Mouse (Mus musculus): ENCODE results near the gene Naaladl2. TPM values are rescaled to one million over a fixed set of nuclear protein-coding genes. Genes with fewer than 3 reads are reported as not detected.

Gene Naaladl2
- polyA plus RNA-seq, 1 experiment from 2014 or later: 2.7 TPM

DNA sequence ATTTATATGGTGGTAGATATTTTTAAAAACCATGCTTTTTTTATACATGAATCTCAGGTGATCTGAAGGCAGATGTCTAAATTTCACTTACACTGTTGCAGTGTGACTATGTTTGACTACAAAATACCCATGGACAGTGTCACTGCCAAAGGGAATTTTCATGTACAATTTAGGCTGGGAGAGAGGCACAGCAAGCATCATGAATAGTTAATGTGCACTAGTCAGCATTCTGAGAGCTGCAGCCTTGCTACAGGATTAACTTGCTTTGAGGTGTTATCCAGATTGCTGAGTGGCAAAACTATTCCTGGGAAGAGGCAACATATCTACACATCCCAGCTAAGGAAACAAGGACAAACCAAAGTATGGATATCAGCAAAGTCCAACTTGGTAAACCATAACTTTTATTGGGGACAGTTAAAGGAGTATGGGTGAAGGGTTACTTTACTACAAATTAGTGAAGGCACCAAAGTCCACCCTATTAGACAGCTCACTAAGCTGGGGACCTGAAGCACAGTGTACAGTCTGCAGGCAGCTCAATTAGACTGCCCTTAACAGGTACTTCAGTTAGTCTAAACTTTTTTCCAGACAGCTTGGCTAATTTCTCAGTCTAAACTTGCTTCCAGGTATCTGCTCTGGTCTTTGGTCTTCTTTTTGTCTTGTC, 1181.0 kb downstream of the Naaladl2 start:
- no peak overlapping the region for H3K27ac ChIP-seq
- no peaks in the 10 kb centered on the region for H3K36me3 ChIP-seq
- H3K9me3 ChIP-seq: no peaks in the 10 kb centered on the region
- H3K27me3 ChIP-seq (replicated peaks): no peaks in the 10 kb centered on the region
- no peak overlapping the region for H3K9ac ChIP-seq
- no peak overlapping the region for H3K4me3 ChIP-seq (replicated peaks)
- no peak overlapping the region for H3K4me2 ChIP-seq (replicated peaks)
- H3K4me1 ChIP-seq (replicated peaks): no peaks in the 10 kb centered on the region
- ATAC-seq: peak; percentile 74; the same call in 1 of the 2 replicates

DNA sequence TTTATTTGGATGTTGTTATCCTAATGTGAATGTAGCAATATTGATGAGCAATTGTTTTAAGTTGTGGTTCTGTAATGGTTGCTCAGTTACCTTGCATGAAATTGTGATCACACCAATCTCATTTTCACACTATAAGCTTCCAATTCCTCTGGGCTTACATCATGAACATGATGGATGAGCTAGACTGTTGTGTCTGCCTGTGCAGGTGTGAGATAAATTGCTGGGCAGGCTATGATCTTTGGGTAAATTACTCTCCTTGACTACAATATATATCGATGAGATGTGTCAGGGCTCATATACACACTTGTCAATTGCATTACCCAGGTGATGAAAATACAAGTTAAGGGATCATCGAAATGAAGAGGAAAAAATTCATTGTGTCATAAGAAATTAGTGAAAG, 1197.9 kb downstream of the Naaladl2 start:
- Histone ChIP-seq H3K27ac (no peak overlapping the region), H3K27me3 (replicated peaks) (no peaks in the 10 kb centered on the region), H3K9me3 (no peaks in the 10 kb centered on the region)

DNA sequence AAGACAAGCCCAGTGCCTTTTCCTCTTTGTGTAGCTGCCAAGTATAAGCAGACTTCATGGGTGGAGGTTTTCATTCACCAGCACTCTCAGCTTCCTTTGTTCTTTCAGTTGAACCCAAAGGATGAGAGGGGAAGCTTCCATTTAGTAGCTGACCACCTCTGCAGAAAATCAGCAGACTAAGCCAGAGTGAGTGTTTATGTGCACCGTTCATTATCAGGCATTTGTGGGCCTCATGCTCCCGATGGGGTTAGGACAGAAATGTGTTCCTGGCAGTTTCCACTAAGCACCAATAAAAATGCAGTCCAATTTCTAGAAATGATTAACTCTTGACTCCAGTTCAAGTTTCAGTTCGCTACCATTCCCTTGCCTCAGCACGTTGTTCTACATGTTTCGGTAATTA, 1206.8 kb downstream of the Naaladl2 start:
- 43% methylated on average over 5 of the region's 5 CpGs for WGBS
- H3K4me3 ChIP-seq (replicated peaks): no peak overlapping the region
- peak overlapping the region; percentile 15 for H3K4me2 ChIP-seq (replicated peaks)
- H3K4me1 ChIP-seq (replicated peaks): no peaks in the 10 kb centered on the region
- no peaks in the 10 kb centered on the region for H3K9me3 ChIP-seq
- H3K27ac ChIP-seq: no peak overlapping the region
- H3K36me3 ChIP-seq: no peaks in the 10 kb centered on the region
- ATAC-seq: peak; percentile 79
- no peaks in the 10 kb centered on the region for H3K27me3 ChIP-seq (replicated peaks)
- H3K9ac ChIP-seq: no peak overlapping the region

More for the DNA sequence above, 1197.9 kb downstream of the Naaladl2 start:
- Histone ChIP-seq H3K4me2 (replicated peaks) (no peak overlapping the region), H3K4me1 (replicated peaks) (no peaks in the 10 kb centered on the region), H3K36me3 (no peaks in the 10 kb centered on the region), H3K4me3 (replicated peaks) (no peak overlapping the region), H3K9ac (no peak overlapping the region)
- no peak for ATAC-seq
- 81% methylated on average over 2 of the region's 2 CpGs for WGBS

DNA sequence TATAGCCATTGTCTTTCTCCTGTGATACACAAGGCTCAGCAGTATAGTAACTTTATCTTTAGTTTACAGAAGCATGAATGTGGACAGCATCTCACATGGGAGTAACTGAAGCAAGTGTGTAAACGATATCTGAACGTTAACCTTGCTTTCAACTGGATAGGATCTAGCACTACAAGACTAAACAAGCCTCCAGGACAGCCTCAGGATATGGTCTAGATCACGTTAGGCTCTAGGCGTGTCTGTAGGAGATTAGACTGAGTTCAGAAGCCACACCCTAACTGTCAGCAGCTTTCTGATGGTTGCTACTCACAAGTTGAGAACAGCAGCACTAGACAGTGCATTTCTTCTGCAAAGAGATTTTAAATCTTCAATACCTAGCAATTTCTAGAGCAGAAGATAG, 1216.0 kb downstream of the Naaladl2 start:
- WGBS: 61% methylated on average over 4 of the region's 4 CpGs
- H3K9ac ChIP-seq: no peak overlapping the region
- H3K36me3 ChIP-seq: no peaks in the 10 kb centered on the region
- H3K27me3 ChIP-seq (replicated peaks): no peaks in the 10 kb centered on the region
- no peak for ATAC-seq
- no peak overlapping the region for H3K4me2 ChIP-seq (replicated peaks)
- H3K4me1 ChIP-seq (replicated peaks): no peaks in the 10 kb centered on the region
- H3K27ac ChIP-seq: no peak overlapping the region
- H3K9me3 ChIP-seq: no peaks in the 10 kb centered on the region
- H3K4me3 ChIP-seq (replicated peaks): no peak overlapping the region

DNA sequence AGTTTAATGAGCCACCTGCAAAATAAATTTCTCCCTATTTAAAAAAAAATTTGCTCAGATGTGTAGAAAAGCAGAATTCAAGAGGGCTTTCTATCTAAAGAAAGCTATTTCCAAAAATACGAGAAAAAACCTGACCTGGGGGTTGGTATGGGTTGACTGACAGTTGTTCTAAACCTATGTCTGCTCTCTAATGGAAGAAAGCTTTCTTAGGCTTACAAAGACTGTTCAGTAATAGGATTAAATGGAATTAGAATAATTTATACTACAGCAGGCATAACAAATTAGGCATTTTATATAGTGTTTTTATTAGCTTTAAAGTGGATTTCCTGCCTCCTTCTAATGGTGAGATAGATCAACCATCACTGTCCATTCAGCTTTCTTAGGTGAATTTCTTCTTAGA, 1236.4 kb downstream of the Naaladl2 start:
- no peaks in the 10 kb centered on the region for H3K27me3 ChIP-seq (replicated peaks)
- H3K9me3 ChIP-seq: no peaks in the 10 kb centered on the region
- H3K27ac ChIP-seq: no peak overlapping the region
- no peaks in the 10 kb centered on the region for H3K4me1 ChIP-seq (replicated peaks)
- no peak overlapping the region for H3K4me3 ChIP-seq (replicated peaks)
- 71% methylated on average over 1 of the region's 1 CpGs for WGBS
- H3K36me3 ChIP-seq: no peaks in the 10 kb centered on the region
- H3K4me2 ChIP-seq (replicated peaks): no peak overlapping the region
- no peak overlapping the region for H3K9ac ChIP-seq
- no peak for ATAC-seq

DNA sequence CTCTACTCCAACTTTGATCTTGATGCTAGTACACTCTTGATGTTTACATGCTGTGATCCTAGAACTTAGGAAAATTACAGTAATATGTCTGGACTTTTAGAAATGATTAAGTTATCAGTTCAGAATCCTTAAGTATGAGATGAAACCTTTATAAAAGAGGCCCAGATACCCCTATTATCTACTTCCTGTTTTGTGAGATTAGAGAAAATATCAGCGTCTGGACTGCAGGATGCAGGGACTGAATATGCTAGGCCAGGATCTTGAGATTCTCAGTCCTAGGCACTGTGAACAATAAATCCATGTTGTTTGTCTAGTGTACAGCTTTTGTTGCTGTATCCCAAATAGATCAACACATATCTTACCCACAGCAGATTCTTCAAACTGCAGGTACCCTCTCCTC, 1278.4 kb downstream of the Naaladl2 start:
- WGBS: 80% methylated on average over 1 of the region's 1 CpGs
- Histone ChIP-seq H3K4me2 (replicated peaks) (no peak overlapping the region), H3K27me3 (replicated peaks) (no peaks in the 10 kb centered on the region), H3K9me3 (no peaks in the 10 kb centered on the region), H3K4me1 (replicated peaks) (no peaks in the 10 kb centered on the region), H3K36me3 (no peaks in the 10 kb centered on the region), H3K4me3 (replicated peaks) (no peak overlapping the region), H3K9ac (no peak overlapping the region), H3K27ac (no peak overlapping the region)
- ATAC-seq: no peak

DNA sequence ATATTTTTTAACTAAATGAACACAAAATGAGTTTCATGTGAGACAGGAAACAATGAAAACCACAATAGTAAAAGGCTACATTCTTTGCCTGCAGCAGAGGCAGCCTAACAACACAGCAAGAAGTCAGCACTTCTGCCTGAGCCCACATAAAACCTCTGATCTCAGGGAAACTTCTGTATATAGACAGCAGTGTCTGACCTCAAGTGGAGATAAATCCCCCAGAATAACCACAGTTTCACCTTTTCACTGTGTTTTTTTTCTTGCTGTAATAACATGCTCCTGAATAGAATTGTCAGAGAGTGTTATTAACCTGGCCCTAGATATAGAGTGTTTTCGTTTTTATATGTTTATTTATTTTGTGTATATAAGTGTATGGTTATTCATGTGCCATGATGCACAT, 1286.8 kb downstream of the Naaladl2 start:
- no peak for ATAC-seq
- H3K4me1 ChIP-seq (replicated peaks): no peaks in the 10 kb centered on the region
- no peak overlapping the region for H3K9ac ChIP-seq
- no peaks in the 10 kb centered on the region for H3K27me3 ChIP-seq (replicated peaks)
- no peaks in the 10 kb centered on the region for H3K9me3 ChIP-seq
- no peak overlapping the region for H3K27ac ChIP-seq
- no peaks in the 10 kb centered on the region for H3K36me3 ChIP-seq
- H3K4me2 ChIP-seq (replicated peaks): no peak overlapping the region
- 59% methylated on average over 1 of the region's 1 CpGs for WGBS
- no peak overlapping the region for H3K4me3 ChIP-seq (replicated peaks)

DNA sequence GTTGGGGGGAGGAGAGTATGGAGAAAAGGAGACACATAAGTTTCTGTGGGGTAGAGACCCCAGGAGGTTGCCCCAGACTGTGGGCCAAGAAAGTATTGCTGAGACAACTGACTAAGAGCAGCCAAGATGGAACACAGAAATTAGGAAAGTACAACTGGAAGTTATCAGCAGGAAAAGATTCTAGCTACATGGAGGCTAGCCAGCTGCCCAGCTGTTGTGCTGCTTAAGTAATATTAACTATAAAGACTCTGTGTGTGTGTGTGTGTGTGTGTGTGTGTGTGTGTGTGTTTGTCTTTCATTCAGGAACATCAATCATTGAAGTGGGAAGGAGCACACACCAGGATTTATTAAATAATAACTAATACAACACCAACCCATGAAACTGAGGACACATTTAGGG, 1326.5 kb downstream of the Naaladl2 start:
- no peaks in the 10 kb centered on the region for H3K9me3 ChIP-seq
- H3K4me3 ChIP-seq (replicated peaks): no peak overlapping the region
- H3K4me2 ChIP-seq (replicated peaks): no peak overlapping the region
- H3K4me1 ChIP-seq (replicated peaks): no peaks in the 10 kb centered on the region
- H3K27ac ChIP-seq: no peak overlapping the region
- no peaks in the 10 kb centered on the region for H3K36me3 ChIP-seq
- H3K27me3 ChIP-seq (replicated peaks): no peaks in the 10 kb centered on the region
- H3K9ac ChIP-seq: no peak overlapping the region
- no peak for ATAC-seq

DNA sequence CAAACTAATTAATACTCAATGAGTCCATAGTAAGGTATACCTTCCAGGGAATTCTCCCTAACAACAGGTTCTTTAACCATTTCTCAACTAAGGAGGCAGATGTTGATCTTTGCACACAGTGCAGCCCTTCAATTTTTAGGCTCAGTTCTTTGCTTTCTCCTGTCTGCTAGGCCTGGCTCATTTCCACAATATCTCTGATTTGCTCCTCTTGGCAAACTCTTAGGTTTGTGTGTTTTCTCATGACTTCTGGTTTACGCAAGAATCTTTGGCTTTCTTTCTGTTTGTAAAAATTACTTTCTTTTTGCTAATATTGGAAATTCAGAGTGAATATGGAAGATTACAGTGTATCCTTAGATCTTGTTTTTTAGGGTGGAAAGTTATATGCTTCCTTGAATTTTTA, 1385.3 kb downstream of the Naaladl2 start:
- no peaks in the 10 kb centered on the region for H3K27me3 ChIP-seq (replicated peaks)
- no peak overlapping the region for H3K4me2 ChIP-seq (replicated peaks)
- H3K36me3 ChIP-seq: no peaks in the 10 kb centered on the region
- H3K9me3 ChIP-seq: no peaks in the 10 kb centered on the region
- no peak overlapping the region for H3K27ac ChIP-seq
- H3K4me1 ChIP-seq (replicated peaks): no peaks in the 10 kb centered on the region
- H3K4me3 ChIP-seq (replicated peaks): no peak overlapping the region
- ATAC-seq: no peak
- no peak overlapping the region for H3K9ac ChIP-seq
- WGBS: 93% methylated on average over 1 of the region's 1 CpGs

Measured in intestine, embryonic 15.5 days (tissue).